Mouse (Mus musculus) bone marrow, adult 2 months (tissue): ENCODE measurements around the gene Serpina1c. TPM values are rescaled to one million over a fixed set of nuclear protein-coding genes. Genes with fewer than 3 reads are reported as not detected.

ENCODE experiments used
- polyA plus RNA-seq: library from polyadenylated mRNA; stranded (reverse); fragments of >200 nt; gene quantifications from 2 replicates; pipeline ENCODE4 v1.2.4, GENCODE M21; 2011; ENCODE audit warnings: low replicate concordance; ENCODE audit not compliant: missing spikeins, insufficient read depth, insufficient read length

The Serpina1c gene
- polyA plus RNA-seq, 1 experiment, result 41.6 TPM

Other genes starting within 250 kb of the Serpina1c start
- 1.2 TPM in 1 of 2 replicates, not detected in the other for gene Serpina6, start 247.7 kb downstream of the Serpina1c start, polyA plus RNA-seq
- gene Serpina16, start 228.7 kb downstream of the Serpina1c start, polyA plus RNA-seq, result not detected in 2 replicates
- 1.3 TPM in 1 of 2 replicates, not detected in the other for gene Serpina1f, start 209.4 kb downstream of the Serpina1c start, polyA plus RNA-seq
- 4.5 and 13.1 TPM in 2 replicates for gene Serpina1d, start 131.3 kb downstream of the Serpina1c start, polyA plus RNA-seq
- gene Serpina1b, start 74.5 kb downstream of the Serpina1c start, polyA plus RNA-seq, result 4.4 and 30.7 TPM in 2 replicates
- gene Serpina1a, start 41.3 kb downstream of the Serpina1c start, polyA plus RNA-seq, result 7.7 and 34.0 TPM in 2 replicates
- gene Serpina1e, start 54.1 kb upstream of the Serpina1c start, polyA plus RNA-seq, result 13.2 and 51.9 TPM in 2 replicates
- 1.4 TPM in 1 of 2 replicates, not detected in the other for gene Serpina11, start 85.1 kb upstream of the Serpina1c start, polyA plus RNA-seq
- not detected in 2 replicates for gene Serpina9, start 108.9 kb upstream of the Serpina1c start, polyA plus RNA-seq
- 0.82 and 0.86 TPM in 2 replicates for gene Serpina12, start 139.6 kb upstream of the Serpina1c start, polyA plus RNA-seq
- not detected in 2 replicates for gene Serpina5, start 196.2 kb upstream of the Serpina1c start, polyA plus RNA-seq
- gene Serpina3a, start 207.8 kb upstream of the Serpina1c start, polyA plus RNA-seq, result not detected in 2 replicates
- 1.7 TPM in 1 of 2 replicates, not detected in the other for gene Serpina3b, start 223.1 kb upstream of the Serpina1c start, polyA plus RNA-seq
- gene Serpina3c, start 249.0 kb upstream of the Serpina1c start, polyA plus RNA-seq, result 1.3 and 2.2 TPM in 2 replicates